Mouse (Mus musculus) spleen, adult 2 months (tissue): ENCODE results near the gene Tor4a.

Experiments used
- CTCF ChIP-seq: fragments of 200-500 bp; IDR thresholded peaks from 2 replicates; pipeline ENCODE4 v1.5.1; 2011; ENCODE audit warnings: mild to moderate bottlenecking, inconsistent platforms; ENCODE audit not compliant: insufficient read depth, insufficient read length, insufficient replicate concordance; ENCODE audit errors: extremely low read depth
- POLR2A ChIP-seq: fragments of 200-500 bp; IDR thresholded peaks from 2 replicates; pipeline ENCODE4 v1.6.1; 2011; ENCODE audit warnings: low read depth, low read length, inconsistent platforms

GRCm38 (mm10) chr2:25173821-25174220, 22.9 kb downstream of the Tor4a start:
- TF ChIP-seq CTCF (no peak), POLR2A (no peak)
